Mouse (Mus musculus) stomach, embryonic 16.5 days (tissue): ENCODE measurements around the gene Man1c1. TPM values are rescaled to one million over a fixed set of nuclear protein-coding genes. Genes with fewer than 3 reads are reported as not detected.

ENCODE experiments used
- ATAC-seq: fragments of 200-750 bp; cut with Nextera tagmentation; 2 replicates; pipeline ENCODE4 v1.8.0; 2017; ENCODE audit warnings: moderate number of reproducible peaks, moderate TSS enrichment; ENCODE audit not compliant: insufficient read depth, low FRiP score
- H3K27ac ChIP-seq: fragments of 300-500 bp; sonication (generic); 2 replicates; pipeline ENCODE4 v1.5.1; 2014; ENCODE audit warnings: low read length
- H3K27me3 ChIP-seq: fragments of 300-500 bp; sonication (generic); 2 replicates; pipeline ENCODE4 v1.6.1; 2014; ENCODE audit warnings: low read length, control low read depth, mixed read lengths; ENCODE audit not compliant: control insufficient read depth, insufficient read depth
- H3K36me3 ChIP-seq: fragments of 300-500 bp; sonication (generic); 2 replicates; pipeline ENCODE4 v1.6.1; 2014; ENCODE audit warnings: low read length; ENCODE audit not compliant: control insufficient read depth, insufficient read depth
- H3K4me1 ChIP-seq: fragments of 300-500 bp; sonication (generic); 2 replicates; pipeline ENCODE4 v1.6.1; 2014; ENCODE audit warnings: low read length, control low read depth, mixed read lengths; ENCODE audit not compliant: control insufficient read depth, insufficient read depth
- H3K4me2 ChIP-seq: fragments of 300-500 bp; sonication (generic); 2 replicates; pipeline ENCODE4 v1.6.1; 2014; ENCODE audit warnings: low read depth, low read length, mixed read lengths
- H3K4me3 ChIP-seq: fragments of 300-500 bp; sonication (generic); replicated peaks from 2 replicates; pipeline ENCODE4 v1.5.1; 2014; ENCODE audit warnings: mild to moderate bottlenecking, low read length
- H3K9ac ChIP-seq: fragments of 300-500 bp; sonication (generic); 2 replicates; pipeline ENCODE4 v1.6.1; 2014; ENCODE audit warnings: low read length
- H3K9me3 ChIP-seq: fragments of 300-500 bp; sonication (generic); replicated peaks from 2 replicates; pipeline ENCODE4 v1.6.1; 2016; ENCODE audit warnings: low read length, control low read depth; ENCODE audit not compliant: control insufficient read depth
- whole genome bisulfite sequencing: fragments of 180-500 bp; shearing (Covaris S2); extraction: QIAGEN DNeasy Blood & Tissue Kit; methylation state at CpG from one replicate; pipeline ENCODE4 v1.1.7; 2014; 5-methylcytosine and 5-hydroxymethylcytosine counted together
- polyA plus RNA-seq: library from polyadenylated mRNA; unstranded; fragments of >200 nt; fragmentation: Nextera tagmentation; extraction: Ambion mirVana; gene quantifications from 2 replicates; pipeline ENCODE4 v1.2.1, GENCODE M21; 2015

The Man1c1 gene
- polyA plus RNA-seq, 1 experiment from 2014 or later = 1.6 TPM

- Histone ChIP-seq H3K27ac (no peak overlapping the region), H3K9me3 (no peaks in the 10 kb centered on the region), H3K4me2 (no peak overlapping the region), H3K4me1 (peaks cover 4% of the 10 kb centered on the region; the same call in 1 of the 2 replicates), H3K9ac (no peak overlapping the region), H3K4me3 (no peak overlapping the region), H3K27me3 (no peaks in the 10 kb centered on the region), H3K36me3 (no peaks in the 10 kb centered on the region)
- ATAC-seq = no peak
- WGBS = 78% methylated on average over 3 of the region's 3 CpGs
Observed at GRCm38 (mm10) chr4:134610616-134611015, 93.5 kb downstream of the Man1c1 start.

GRCm38 (mm10) chr4:134607679-134608078 lies 96.4 kb downstream of the Man1c1 start:
- H3K36me3 ChIP-seq = no peaks in the 10 kb centered on the region
- H3K4me3 ChIP-seq = no peak overlapping the region
- WGBS = 79% methylated on average over 5 of the region's 5 CpGs
- no peak for ATAC-seq
- H3K27ac ChIP-seq = no peak overlapping the region
- peaks cover 6% of the 10 kb centered on the region; the same call in 1 of the 2 replicates for H3K4me1 ChIP-seq
- H3K4me2 ChIP-seq = no peak overlapping the region
- H3K27me3 ChIP-seq = no peaks in the 10 kb centered on the region
- no peaks in the 10 kb centered on the region for H3K9me3 ChIP-seq
- no peak overlapping the region for H3K9ac ChIP-seq

DNA sequence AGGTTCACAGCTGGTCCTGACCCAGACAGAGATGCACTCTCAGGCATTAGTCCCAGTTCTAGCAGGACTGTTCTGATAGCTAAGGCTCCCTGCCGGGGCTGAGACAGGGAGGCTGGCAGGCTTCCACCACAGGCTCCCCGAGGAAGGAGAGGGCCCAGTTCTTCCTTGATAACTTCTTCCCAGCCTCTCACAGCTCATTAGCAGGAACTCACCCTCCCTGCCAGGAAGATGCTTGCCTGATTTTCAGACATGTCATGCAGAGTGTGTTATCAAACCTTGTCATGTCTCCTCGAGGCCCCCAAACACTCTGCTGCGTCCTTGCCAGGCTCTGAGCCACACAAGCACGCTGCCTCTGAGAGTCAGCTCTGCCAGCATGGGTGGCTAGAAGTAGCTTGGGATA lies 98.0 kb downstream of the Man1c1 start:
- H3K4me3 ChIP-seq = no peak overlapping the region
- H3K27ac ChIP-seq = no peak overlapping the region
- ATAC-seq = no peak
- H3K27me3 ChIP-seq = no peaks in the 10 kb centered on the region
- no peaks in the 10 kb centered on the region for H3K9me3 ChIP-seq
- H3K36me3 ChIP-seq = no peaks in the 10 kb centered on the region
- H3K9ac ChIP-seq = no peak overlapping the region
- H3K4me2 ChIP-seq = no peak overlapping the region
- peaks cover 14% of the 10 kb centered on the region for H3K4me1 ChIP-seq
- 33% methylated on average over 5 of the region's 5 CpGs for WGBS

- ATAC-seq = no peak
- no peak overlapping the region for H3K4me2 ChIP-seq
- no peaks in the 10 kb centered on the region for H3K27me3 ChIP-seq
- H3K27ac ChIP-seq = no peak overlapping the region
- no peak overlapping the region for H3K4me3 ChIP-seq
- H3K9me3 ChIP-seq = no peaks in the 10 kb centered on the region
- peaks cover 17% of the 10 kb centered on the region for H3K4me1 ChIP-seq
- no peak overlapping the region for H3K9ac ChIP-seq
- H3K36me3 ChIP-seq = no peaks in the 10 kb centered on the region
- WGBS = 62% methylated on average over 4 of the region's 4 CpGs
Observed at GRCm38 (mm10) chr4:134604472-134604871, 99.6 kb downstream of the Man1c1 start.

DNA sequence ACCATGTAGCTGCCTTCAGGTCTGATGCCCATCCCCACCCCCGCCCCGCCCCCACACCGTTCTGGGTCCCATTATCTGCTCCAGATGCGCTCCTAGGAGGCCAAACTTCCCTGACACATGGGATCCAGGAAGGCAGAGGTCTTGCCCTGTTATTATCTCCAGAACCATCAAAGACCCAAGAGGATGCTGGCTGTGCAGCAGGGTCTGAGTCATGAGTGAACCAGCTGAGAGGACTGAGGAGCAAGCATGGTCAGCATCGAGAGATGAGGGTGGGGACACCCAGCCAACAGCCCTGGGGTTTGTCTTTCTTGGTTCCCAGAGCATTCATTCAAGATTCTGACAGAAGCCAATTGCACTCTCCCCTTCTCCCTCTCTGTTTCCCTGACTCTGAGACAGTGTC lies 100.5 kb downstream of the Man1c1 start:
- no peak for ATAC-seq
- Histone ChIP-seq H3K36me3 (no peaks in the 10 kb centered on the region), H3K4me1 (peaks cover 17% of the 10 kb centered on the region), H3K27ac (no peak overlapping the region), H3K4me2 (no peak overlapping the region), H3K9me3 (no peaks in the 10 kb centered on the region), H3K27me3 (no peaks in the 10 kb centered on the region), H3K9ac (no peak overlapping the region), H3K4me3 (no peak overlapping the region)
- WGBS = 41% methylated on average over 5 of the region's 5 CpGs

DNA sequence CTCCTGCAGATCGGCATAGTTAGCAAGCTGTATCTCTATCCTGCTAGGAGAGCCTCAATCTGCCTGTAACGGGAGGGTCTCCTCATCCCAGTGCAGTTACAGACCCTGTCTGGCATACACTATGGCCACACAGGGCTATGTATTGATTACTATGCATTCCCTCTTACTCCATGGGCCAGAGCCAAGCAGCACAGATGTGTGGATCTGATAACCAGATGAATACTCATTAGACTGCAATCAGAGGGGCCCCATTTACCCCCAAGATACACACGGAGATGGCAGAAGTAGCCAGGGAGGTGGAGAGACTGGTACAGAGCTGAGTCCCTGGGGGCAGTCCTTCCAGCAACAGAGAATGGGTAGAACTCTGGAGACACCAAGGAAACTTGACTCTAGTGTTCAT lies 101.5 kb downstream of the Man1c1 start:
- Histone ChIP-seq H3K9ac (no peak overlapping the region), H3K4me1 (peaks cover 17% of the 10 kb centered on the region), H3K4me2 (no peak overlapping the region), H3K36me3 (no peaks in the 10 kb centered on the region), H3K9me3 (no peaks in the 10 kb centered on the region), H3K4me3 (no peak overlapping the region), H3K27me3 (no peaks in the 10 kb centered on the region), H3K27ac (no peak overlapping the region)
- WGBS = 55% methylated on average over 3 of the region's 3 CpGs
- no peak for ATAC-seq

- Histone ChIP-seq H3K27ac (no peak overlapping the region), H3K4me1 (peaks cover 17% of the 10 kb centered on the region), H3K27me3 (no peaks in the 10 kb centered on the region), H3K9me3 (no peaks in the 10 kb centered on the region), H3K36me3 (no peaks in the 10 kb centered on the region), H3K4me2 (no peak overlapping the region), H3K9ac (no peak overlapping the region), H3K4me3 (no peak overlapping the region)
- 45% methylated on average over 7 of the region's 7 CpGs for WGBS
- no peak for ATAC-seq
Observed at GRCm38 (mm10) chr4:134601981-134602380, 102.1 kb downstream of the Man1c1 start.

DNA sequence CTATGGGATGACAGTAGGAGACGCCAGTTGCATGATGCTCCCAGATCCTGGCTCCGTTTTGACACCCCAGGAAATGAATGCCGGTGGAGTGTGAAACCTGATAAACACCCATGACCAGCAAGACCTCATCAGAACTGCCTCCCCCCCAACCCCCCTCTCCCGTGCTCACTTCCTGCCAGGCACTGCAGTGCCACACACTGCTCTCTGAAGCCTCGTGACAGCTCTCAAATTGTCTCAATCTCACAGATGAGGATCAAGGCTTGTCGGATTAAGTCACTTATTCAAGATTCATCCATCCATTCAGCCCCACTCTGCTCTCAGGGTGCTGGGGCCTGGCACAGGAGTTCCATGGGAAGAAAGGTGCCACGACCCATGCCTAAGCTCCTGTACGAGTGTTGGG lies 102.7 kb downstream of the Man1c1 start:
- no peaks in the 10 kb centered on the region for H3K36me3 ChIP-seq
- H3K27ac ChIP-seq = no peak overlapping the region
- no peak overlapping the region for H3K9ac ChIP-seq
- H3K9me3 ChIP-seq = no peaks in the 10 kb centered on the region
- no peak overlapping the region for H3K4me2 ChIP-seq
- H3K4me3 ChIP-seq = no peak overlapping the region
- ATAC-seq = no peak
- H3K4me1 ChIP-seq = peaks cover 17% of the 10 kb centered on the region
- no peaks in the 10 kb centered on the region for H3K27me3 ChIP-seq
- 34% methylated on average over 8 of the region's 8 CpGs for WGBS

DNA sequence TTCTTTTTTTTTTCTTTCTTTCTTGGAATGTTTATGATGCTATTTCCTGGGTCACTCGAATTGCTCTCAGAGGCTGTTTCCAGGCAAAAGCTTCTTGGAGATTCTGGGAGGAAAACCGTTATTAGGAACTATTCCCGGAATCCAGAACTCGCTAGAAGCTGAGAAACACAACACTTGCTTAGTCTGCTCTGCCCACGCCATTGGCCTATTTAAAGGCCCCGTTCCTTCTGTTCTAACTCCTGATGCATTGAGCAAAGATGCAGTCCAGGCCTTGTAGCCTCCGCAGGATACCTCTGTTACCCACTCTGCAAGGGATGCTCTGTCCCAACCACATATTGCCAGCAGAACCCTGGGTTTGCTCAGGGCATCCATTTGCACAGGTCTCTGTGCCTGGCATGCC lies 103.3 kb downstream of the Man1c1 start:
- no peaks in the 10 kb centered on the region for H3K27me3 ChIP-seq
- H3K27ac ChIP-seq = peak overlapping the region; percentile 47; the same call in 1 of the 2 replicates
- H3K9ac ChIP-seq = no peak overlapping the region
- H3K4me1 ChIP-seq = peaks cover 17% of the 10 kb centered on the region
- H3K9me3 ChIP-seq = no peaks in the 10 kb centered on the region
- 58% methylated on average over 7 of the region's 7 CpGs for WGBS
- no peaks in the 10 kb centered on the region for H3K36me3 ChIP-seq
- no peak overlapping the region for H3K4me3 ChIP-seq
- ATAC-seq = no peak
- H3K4me2 ChIP-seq = no peak overlapping the region

GRCm38 (mm10) chr4:134600060-134600459 lies 104.0 kb downstream of the Man1c1 start:
- Histone ChIP-seq H3K27ac (no peak overlapping the region), H3K9me3 (no peaks in the 10 kb centered on the region), H3K9ac (no peak overlapping the region), H3K36me3 (no peaks in the 10 kb centered on the region), H3K27me3 (no peaks in the 10 kb centered on the region), H3K4me3 (no peak overlapping the region), H3K4me1 (peaks cover 17% of the 10 kb centered on the region), H3K4me2 (no peak overlapping the region)
- ATAC-seq = no peak
- WGBS = 90% methylated on average over 9 of the region's 9 CpGs
